Mouse (Mus musculus) intestine, embryonic 14.5 days (tissue): ENCODE results near the gene Gm10282. TPM values are rescaled to one million over a fixed set of nuclear protein-coding genes. Genes with fewer than 3 reads are reported as not detected.

ENCODE experiments used
- ATAC-seq: fragments of 200-750 bp; cut with Nextera tagmentation; replicated peaks from 2 replicates; pipeline ENCODE4 v1.8.0; 2017; ENCODE audit warnings: low read depth, moderate number of reproducible peaks, moderate TSS enrichment, moderate library complexity; ENCODE audit not compliant: low FRiP score, low TSS enrichment
- DNase-seq: peaks from one replicate; pipeline ENCODE4 v3.0.0-alpha.2; 2018; ENCODE audit warnings: low spot score
- H3K27ac ChIP-seq: fragments of 300-500 bp; sonication (generic); 2 replicates; pipeline ENCODE4 v1.5.1; 2014; ENCODE audit warnings: low read depth, mild to moderate bottlenecking, control low read depth
- H3K27me3 ChIP-seq: fragments of 300-500 bp; sonication (generic); replicated peaks from 2 replicates; pipeline ENCODE4 v1.6.1; 2014; ENCODE audit warnings: low read length, control low read depth; ENCODE audit not compliant: control insufficient read depth, insufficient read depth
- H3K36me3 ChIP-seq: fragments of 300-500 bp; sonication (generic); 2 replicates; pipeline ENCODE4 v1.6.1; 2014; ENCODE audit warnings: low read length, control low read depth; ENCODE audit not compliant: control insufficient read depth, insufficient read depth
- H3K4me1 ChIP-seq: fragments of 300-500 bp; sonication (generic); replicated peaks from 2 replicates; pipeline ENCODE4 v1.6.1; 2014; ENCODE audit warnings: low read length, control low read depth, mixed read lengths; ENCODE audit not compliant: control insufficient read depth, insufficient read depth
- H3K4me2 ChIP-seq: fragments of 300-500 bp; sonication (generic); 2 replicates; pipeline ENCODE4 v1.6.1; 2014; ENCODE audit warnings: low read length
- H3K4me3 ChIP-seq: fragments of 300-500 bp; sonication (generic); 2 replicates; pipeline ENCODE4 v1.5.1; 2014; ENCODE audit warnings: low read depth, low read length, control low read depth, mixed read lengths
- H3K9ac ChIP-seq: fragments of 300-500 bp; sonication (generic); 2 replicates; pipeline ENCODE4 v1.6.1; 2014; ENCODE audit warnings: mild to moderate bottlenecking, low read length
- H3K9me3 ChIP-seq: fragments of 300-500 bp; sonication (generic); 2 replicates; pipeline ENCODE4 v1.6.1; 2016; ENCODE audit warnings: low read length, control low read depth; ENCODE audit not compliant: control insufficient read depth
- WGBS: fragments of 180-500 bp; shearing (Covaris S2); extraction: QIAGEN DNeasy Blood & Tissue Kit; methylation state at CpG from one replicate; pipeline ENCODE4 v1.1.7; 2014; 5-methylcytosine and 5-hydroxymethylcytosine counted together
- polyA plus RNA-seq: library from polyadenylated mRNA; unstranded; fragments of >200 nt; fragmentation: Nextera tagmentation; extraction: Ambion mirVana; gene quantifications from 2 replicates; pipeline ENCODE4 v1.2.1, GENCODE M21; 2014

The Gm10282 gene
- polyA plus RNA-seq, 1 experiment from 2014 or later: 31.1 TPM

GRCm38 (mm10) chr8:72273111-72273770 lies 31.8 kb downstream of the Gm10282 start:
- H3K4me2 ChIP-seq: no peak overlapping the region
- no peak overlapping the region for H3K27ac ChIP-seq
- 72% methylated on average over 1 of the region's 1 CpGs for WGBS
- no peak for ATAC-seq
- H3K4me1 ChIP-seq: no peaks in the 10 kb centered on the region
- no peak for DNase-seq
- H3K4me3 ChIP-seq: no peak overlapping the region
- no peak overlapping the region for H3K9ac ChIP-seq
- no peaks in the 10 kb centered on the region for H3K9me3 ChIP-seq
- no peaks in the 10 kb centered on the region for H3K36me3 ChIP-seq
- H3K27me3 ChIP-seq: no peaks in the 10 kb centered on the region

- no peaks in the 10 kb centered on the region for H3K36me3 ChIP-seq
- WGBS: 13% methylated on average over 3 of the region's 3 CpGs
These were observed 32.7 kb downstream of the Gm10282 start for GRCm38 (mm10) chr8:72272361-72272760.

GRCm38 (mm10) chr8:72271691-72272090 lies 33.4 kb downstream of the Gm10282 start:
- ATAC-seq (no peak), DNase-seq (no peak)
- Histone ChIP-seq H3K9me3 (no peaks in the 10 kb centered on the region), H3K9ac (no peak overlapping the region), H3K4me1 (no peaks in the 10 kb centered on the region), H3K36me3 (no peaks in the 10 kb centered on the region), H3K4me3 (no peak overlapping the region), H3K4me2 (no peak overlapping the region), H3K27ac (no peak overlapping the region), H3K27me3 (no peaks in the 10 kb centered on the region)
- WGBS: 57% methylated on average over 3 of the region's 3 CpGs

More at GRCm38 (mm10) chr8:72272361-72272760, 32.7 kb downstream of the Gm10282 start:
- no peak overlapping the region for H3K9ac ChIP-seq
- DNase-seq (peak; percentile 74), ATAC-seq (no peak)
- H3K27ac ChIP-seq: no peak overlapping the region
- H3K9me3 ChIP-seq: no peaks in the 10 kb centered on the region
- H3K4me2 ChIP-seq: no peak overlapping the region
- H3K27me3 ChIP-seq: no peaks in the 10 kb centered on the region
- no peak overlapping the region for H3K4me3 ChIP-seq
- no peaks in the 10 kb centered on the region for H3K4me1 ChIP-seq

- Histone ChIP-seq H3K36me3 (no peaks in the 10 kb centered on the region), H3K4me3 (no peak overlapping the region), H3K27ac (no peak overlapping the region), H3K9ac (no peak overlapping the region), H3K4me2 (no peak overlapping the region), H3K9me3 (no peaks in the 10 kb centered on the region), H3K4me1 (no peaks in the 10 kb centered on the region), H3K27me3 (no peaks in the 10 kb centered on the region)
- WGBS: 69% methylated on average over 11 of the region's 11 CpGs
- no peak for ATAC-seq
- no peak for DNase-seq
These were observed 33.9 kb downstream of the Gm10282 start for GRCm38 (mm10) chr8:72271051-72271660.

GRCm38 (mm10) chr8:72270606-72271005 lies 34.5 kb downstream of the Gm10282 start:
- Histone ChIP-seq H3K4me1 (no peaks in the 10 kb centered on the region), H3K4me3 (no peak overlapping the region), H3K36me3 (no peaks in the 10 kb centered on the region), H3K4me2 (no peak overlapping the region), H3K9ac (no peak overlapping the region), H3K27ac (no peak overlapping the region), H3K27me3 (no peaks in the 10 kb centered on the region), H3K9me3 (no peaks in the 10 kb centered on the region)
- WGBS: 88% methylated on average over 12 of the region's 12 CpGs
- DNase-seq (no peak), ATAC-seq (no peak)

- no peak overlapping the region for H3K4me2 ChIP-seq
- H3K4me1 ChIP-seq: no peaks in the 10 kb centered on the region
- 84% methylated on average over 15 of the region's 15 CpGs for WGBS
- H3K27ac ChIP-seq: peak overlapping the region; percentile 57; the same call in 1 of the 2 replicates
- no peak overlapping the region for H3K9ac ChIP-seq
- DNase-seq (no peak), ATAC-seq (no peak)
- H3K27me3 ChIP-seq: no peaks in the 10 kb centered on the region
- no peaks in the 10 kb centered on the region for H3K36me3 ChIP-seq
- H3K4me3 ChIP-seq: no peak overlapping the region
- H3K9me3 ChIP-seq: no peaks in the 10 kb centered on the region
These were observed 36.7 kb downstream of the Gm10282 start for GRCm38 (mm10) chr8:72268356-72268755.

- Histone ChIP-seq H3K36me3 (no peaks in the 10 kb centered on the region), H3K27ac (no peak overlapping the region), H3K4me1 (no peaks in the 10 kb centered on the region), H3K9me3 (no peaks in the 10 kb centered on the region), H3K9ac (no peak overlapping the region), H3K4me2 (no peak overlapping the region), H3K27me3 (no peaks in the 10 kb centered on the region), H3K4me3 (no peak overlapping the region)
- ATAC-seq (no peak), DNase-seq (no peak)
- WGBS: 97% methylated on average over 8 of the region's 8 CpGs
These were observed 38.0 kb downstream of the Gm10282 start for GRCm38 (mm10) chr8:72267106-72267505.

GRCm38 (mm10) chr8:72266671-72267070 lies 38.4 kb downstream of the Gm10282 start:
- H3K27ac ChIP-seq: no peak overlapping the region
- ATAC-seq: no peak
- H3K9ac ChIP-seq: no peak overlapping the region
- no peaks in the 10 kb centered on the region for H3K36me3 ChIP-seq
- no peaks in the 10 kb centered on the region for H3K27me3 ChIP-seq
- no peak overlapping the region for H3K4me3 ChIP-seq
- no peaks in the 10 kb centered on the region for H3K4me1 ChIP-seq
- H3K4me2 ChIP-seq: no peak overlapping the region
- DNase-seq: no peak
- no peaks in the 10 kb centered on the region for H3K9me3 ChIP-seq

GRCm38 (mm10) chr8:72265342-72265741 lies 39.7 kb downstream of the Gm10282 start:
- no peak overlapping the region for H3K9ac ChIP-seq
- WGBS: 47% methylated on average over 6 of the region's 7 CpGs
- no peak overlapping the region for H3K27ac ChIP-seq
- DNase-seq (no peak), ATAC-seq (no peak)
- no peaks in the 10 kb centered on the region for H3K4me1 ChIP-seq
- no peaks in the 10 kb centered on the region for H3K36me3 ChIP-seq
- no peaks in the 10 kb centered on the region for H3K27me3 ChIP-seq
- H3K9me3 ChIP-seq: no peaks in the 10 kb centered on the region
- no peak overlapping the region for H3K4me3 ChIP-seq
- no peak overlapping the region for H3K4me2 ChIP-seq
